Mouse (Mus musculus): ENCODE data around the gene Hsp90aa1.

GRCm38 (mm10) chr12:110714215-110714614 lies 11.7 kb upstream of the Hsp90aa1 start:
- TF ChIP-seq CTCF (IDR thresholded peaks at IDR 0.05; ENCODE audit: low read depth, low read length) (no peak), POLR2A (IDR thresholded peaks at IDR 0.05; ENCODE audit: extremely low read depth, insufficient read depth, low read length) (no peak)

All from liver, adult 2 months (tissue).